Mouse (Mus musculus) A20 (cell line): Measurements from ENCODE around the gene Ldlrap1.

Experiments
- DNase-seq: peaks from one replicate; pipeline ENCODE4 v3.0.0-alpha.2; 2011; ENCODE audit warnings: low read depth, low spot score

Ldlrap1 gene

DNA sequence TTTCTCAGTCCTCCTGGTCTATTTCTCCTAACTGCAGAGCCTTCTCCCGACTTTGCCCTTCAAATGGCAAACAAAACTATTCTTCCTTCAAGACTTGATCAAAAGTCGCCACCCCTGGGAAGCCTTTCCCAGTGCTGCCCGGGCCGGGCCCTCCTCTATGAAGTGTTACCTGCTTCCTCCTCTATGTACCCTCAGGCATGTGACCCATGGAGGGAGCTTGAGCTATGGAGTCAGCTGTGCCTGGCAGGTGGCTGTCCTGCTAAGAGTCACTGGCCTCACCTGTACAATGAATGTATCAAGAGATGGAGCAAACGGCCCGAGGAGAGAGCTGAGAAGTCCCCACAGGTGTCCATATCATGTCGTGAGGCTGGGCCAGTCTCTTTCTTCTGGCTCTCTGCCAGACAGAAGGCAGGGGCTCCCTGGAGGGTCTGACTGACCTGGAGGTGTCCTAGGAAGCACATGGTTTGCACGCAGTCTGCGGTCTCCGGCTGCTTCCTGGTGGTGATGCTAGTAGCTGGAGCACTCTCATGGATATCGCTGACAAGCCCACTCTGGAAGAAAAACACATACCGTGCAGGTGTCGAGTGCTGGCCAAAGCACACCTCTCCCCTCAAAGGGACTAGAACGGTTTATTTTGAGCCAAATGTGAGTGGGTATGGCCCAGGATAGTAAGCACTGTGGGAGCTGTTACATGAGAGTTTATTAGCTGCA lies 7.6 kb upstream of the Ldlrap1 start:
- DNase-seq, result peak; percentile 42

DNA sequence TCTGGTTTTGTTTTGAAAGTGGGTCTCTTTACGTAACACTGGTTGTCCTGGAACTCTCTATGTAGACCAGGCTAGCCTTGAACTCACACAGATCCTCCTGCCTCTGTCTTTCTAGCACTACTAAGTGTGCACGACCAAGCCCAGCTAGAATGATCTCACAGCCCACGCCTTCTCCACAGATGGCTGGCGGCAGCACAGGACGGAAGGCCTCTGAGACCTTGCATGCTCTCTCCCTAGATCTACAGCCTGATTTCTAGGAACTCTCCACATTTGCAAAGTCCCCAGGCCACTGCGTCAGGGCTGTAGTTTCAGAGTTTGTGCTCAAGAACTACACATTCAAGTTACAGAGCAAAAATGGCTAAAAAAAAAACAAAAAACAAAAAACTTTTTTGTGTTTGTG lies 6.3 kb upstream of the Ldlrap1 start:
- DNase-seq, result peak; percentile 76

DNA sequence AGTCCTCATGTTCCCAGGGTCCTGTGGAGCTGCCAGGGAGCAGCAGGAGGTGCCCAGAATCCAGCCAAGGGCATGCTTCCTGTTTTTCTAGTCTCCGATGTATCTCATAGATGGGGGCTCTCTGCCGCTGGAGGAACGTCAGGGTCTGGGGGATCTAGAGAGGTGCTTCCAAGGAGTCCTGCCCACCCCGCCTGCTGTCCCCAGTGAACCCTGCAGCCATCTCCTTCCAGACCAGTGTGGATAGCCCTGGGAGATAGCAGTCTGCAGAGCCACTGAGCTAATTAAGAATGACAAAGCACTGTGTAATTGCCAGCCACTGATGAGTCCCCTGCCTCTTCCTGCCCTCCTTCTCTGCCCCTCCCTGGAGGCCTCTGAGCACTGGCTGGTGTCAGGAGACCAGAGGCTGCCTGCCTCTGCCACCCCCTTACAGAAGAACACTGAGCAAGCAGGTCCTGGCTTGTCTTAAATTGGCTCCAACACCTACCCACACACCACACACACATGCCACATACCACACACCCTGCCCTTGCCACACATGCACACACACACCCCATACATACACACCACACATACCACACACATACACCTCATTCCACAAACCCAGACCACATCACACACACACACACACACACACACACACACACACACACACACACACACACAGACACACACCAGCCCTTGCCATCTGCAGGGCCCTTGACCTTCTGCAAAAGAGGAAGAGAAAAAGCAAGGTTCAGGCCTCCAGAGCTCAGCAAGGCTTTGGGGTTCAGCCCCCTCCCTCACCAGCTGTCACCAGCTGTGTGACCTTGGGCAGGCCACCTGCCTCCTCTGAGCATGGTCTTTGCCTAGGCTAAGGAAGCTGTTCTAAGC lies 5.2 kb upstream of the Ldlrap1 start:
- DNase-seq, result peak; percentile 95

DNA sequence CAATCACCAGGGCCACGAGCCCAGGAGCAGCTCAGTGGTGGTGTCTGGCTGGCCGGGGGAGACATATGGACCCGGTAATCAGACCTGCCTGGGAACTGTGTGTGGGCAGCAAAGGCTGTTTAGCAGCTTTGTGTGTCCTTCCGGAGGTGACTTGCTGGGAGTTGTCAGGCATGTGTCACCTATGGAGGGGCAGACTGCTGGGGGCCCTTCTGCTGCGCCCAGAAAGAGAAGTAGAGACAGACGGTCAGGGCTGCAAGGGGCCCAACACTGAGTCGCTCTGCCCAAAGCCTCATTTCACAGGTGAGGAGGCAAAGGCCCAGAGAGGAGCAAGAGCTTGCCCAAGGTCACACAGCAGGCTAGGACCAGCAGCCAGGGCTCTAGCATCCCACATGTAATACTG lies 2.1 kb upstream of the Ldlrap1 start:
- DNase-seq, result no peak

DNA sequence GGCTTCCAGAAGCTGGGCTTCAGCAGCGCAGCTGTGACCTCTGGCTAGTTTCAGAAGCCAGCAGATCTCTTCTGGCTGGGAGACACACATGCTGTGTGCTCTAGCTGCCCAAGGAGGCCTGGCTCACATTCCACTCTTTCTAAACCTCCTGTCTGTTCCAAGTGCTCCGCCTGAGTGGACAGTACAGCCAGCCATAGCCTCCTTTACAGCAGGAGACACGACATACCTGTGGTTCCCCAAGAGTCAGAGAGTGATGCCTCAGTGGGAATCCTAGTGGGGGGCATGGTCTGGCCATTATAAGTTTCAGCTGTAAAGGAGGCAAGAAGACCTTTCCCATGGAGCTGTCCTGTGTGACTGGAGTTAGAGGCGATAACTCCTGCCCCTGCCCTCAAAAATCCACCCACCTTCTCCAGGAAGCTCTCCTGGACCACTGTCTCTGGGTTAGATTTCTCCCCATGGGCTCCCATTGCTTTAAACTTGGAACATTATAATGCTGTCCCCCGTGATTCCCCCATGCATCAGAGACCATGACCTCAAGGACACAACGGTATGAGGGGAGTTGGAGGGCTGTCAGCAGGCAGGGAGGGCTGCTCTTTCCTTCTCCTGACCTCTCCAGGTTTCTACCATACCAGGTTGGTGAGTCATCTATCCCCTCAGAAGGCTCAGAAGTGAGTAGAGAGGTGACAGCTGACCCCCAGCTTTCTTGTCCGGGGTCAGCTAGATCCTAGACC lies 1.4 kb upstream of the Ldlrap1 start:
- no peak for DNase-seq

DNA sequence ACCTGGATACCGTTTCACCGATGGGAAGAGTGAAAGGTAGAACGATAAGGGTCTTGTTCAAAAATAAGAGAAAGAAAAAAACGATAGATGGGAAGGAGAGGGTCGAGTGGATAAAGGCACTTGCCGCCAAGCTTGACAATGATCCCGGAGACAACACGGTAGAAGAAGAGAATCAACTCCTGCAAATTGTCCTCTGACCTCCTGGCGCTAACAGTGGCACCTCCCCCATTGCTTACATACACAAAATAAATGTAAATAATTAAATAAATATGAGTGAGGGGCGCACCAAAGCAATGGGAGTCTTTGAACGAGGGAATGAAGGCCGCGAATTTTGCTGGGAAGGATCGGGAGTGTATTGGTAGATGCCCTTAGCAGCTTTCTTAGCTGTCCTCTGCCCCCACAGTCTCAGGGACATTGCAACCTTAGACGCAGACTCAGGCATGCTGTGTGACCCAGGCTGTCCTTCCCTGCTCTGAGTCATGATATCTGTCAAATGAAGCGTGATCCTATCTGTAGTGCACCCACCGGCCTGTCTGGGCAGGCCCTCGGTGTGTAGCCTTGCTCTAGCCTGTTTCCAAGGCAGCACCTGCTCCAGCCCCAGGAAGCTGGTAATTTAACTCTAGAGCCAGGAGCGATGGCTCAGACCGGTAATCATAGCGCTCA lies 533 bp upstream of the Ldlrap1 start:
- peak; percentile 19 for DNase-seq

DNA sequence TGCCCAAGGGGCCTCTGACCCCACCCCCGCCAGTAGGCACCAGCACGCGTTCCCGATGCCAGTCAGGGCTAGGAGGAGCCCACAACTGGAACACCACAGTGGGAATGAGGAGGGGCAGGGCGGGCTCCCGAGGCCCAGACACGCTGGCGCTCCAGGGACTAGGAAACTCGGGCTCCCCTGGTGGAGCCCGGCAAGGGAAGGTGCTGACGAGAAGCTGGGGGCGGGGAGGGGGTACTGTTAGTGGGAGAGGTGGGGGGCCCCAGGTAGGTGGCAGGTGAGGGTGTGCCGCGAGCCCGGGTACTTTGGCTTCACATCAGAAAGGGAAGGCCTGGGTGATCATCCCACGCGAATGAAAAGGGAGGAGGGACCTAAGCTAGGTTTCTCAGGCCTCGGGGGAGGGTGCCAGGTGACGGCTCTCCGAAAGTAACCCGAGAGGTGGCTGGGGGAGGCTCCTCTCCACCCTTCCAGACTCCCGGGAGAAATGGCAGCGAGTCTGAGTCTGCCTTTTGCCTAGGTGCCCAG lies 859 bp downstream of the Ldlrap1 start:
- no peak for DNase-seq

DNA sequence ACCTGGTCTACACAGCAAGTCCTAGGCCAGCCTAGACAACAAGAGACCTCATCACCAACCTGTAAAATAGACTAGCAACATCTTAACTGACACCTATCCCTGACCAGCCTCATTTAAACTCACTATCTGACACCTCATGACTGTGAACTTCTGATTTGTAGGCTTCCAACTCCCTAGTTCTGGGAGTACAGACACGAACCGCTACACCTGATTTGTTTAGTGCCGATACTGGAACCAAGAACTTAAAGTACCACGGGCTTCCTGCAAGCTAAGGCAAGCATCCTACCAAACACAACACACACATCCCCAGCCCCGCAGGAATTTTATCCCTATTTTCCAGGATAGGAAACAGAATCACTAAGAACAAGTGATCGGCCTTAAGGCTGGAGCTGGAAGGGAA lies 1.5 kb downstream of the Ldlrap1 start:
- no peak for DNase-seq

DNA sequence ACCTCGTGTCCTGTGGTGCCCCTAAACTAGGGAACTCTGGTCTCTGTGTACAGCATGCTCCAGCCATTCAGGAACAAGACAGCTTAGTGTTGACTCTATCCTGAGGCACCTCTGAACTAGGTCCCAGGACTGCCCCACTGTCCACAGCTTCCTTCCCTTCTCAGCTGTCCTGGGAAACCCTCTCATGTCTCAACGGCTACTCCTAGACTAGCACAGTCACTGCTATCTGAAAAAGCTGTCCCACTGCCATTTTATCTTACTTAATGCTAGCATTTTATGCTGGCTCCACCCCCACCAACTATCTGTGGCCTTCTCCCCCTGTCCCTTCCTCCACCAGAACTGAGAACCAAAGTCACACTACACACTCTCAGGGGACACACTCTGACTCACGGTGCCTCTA lies 3.5 kb downstream of the Ldlrap1 start:
- DNase-seq, result no peak

DNA sequence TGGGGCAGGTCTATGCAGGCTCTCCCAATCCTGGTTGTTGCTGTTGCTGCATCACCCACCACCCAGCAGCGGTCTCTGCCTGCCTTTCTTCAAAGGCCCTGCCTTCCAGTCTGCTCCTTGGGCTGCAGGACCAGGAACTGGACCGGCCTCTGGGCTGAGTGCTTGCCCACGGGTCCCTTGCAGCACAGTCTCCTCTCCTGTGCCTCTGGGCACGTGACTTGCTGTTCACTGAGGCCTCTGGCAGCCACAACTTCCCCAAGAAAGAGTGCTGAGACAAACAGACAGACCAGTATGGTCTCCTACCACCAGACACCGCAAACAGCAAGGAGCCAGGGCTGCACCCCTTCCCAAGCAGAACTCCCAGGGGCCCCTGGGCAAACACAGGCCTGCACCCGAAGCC lies 5.5 kb downstream of the Ldlrap1 start:
- no peak for DNase-seq

DNA sequence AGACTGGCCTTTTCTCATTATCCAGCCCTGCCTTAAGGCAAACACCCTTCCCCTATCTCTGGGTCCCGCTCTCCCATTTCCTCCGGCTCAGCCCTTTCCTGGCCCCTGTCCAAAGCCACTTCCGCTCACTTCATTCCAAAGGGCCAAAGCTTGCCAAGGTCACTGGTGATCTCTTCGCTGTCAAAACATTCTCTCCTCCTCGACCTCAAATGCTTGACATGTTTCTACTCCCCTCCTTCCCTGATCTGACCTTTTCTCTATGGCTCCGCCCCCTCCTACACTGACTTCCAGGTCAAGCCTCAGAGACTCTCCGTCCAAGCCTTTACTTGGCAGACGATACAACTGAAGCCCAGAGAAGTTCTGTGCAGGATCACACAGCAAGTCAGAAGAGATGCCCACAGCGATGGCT lies 7.0 kb downstream of the Ldlrap1 start:
- no peak for DNase-seq

DNA sequence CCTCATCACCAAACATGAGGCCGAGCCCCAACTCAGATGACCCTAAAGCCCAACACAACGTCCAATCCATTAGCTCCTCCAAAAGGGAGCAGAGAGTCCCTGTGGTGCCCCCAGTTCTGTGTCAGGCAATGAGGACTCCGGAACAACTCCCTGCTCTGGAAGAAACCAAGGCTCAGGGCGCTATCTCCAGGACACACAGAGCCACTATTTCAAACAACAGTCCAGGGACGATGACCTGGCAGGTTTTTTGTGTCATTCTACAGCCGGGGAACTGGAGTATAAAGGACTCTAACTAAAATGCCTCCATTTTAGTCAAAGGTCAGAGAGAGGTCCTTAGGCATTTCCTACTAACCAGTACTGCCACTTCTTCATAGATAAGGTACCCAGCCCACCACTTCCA lies 7.5 kb downstream of the Ldlrap1 start:
- no peak for DNase-seq

DNA sequence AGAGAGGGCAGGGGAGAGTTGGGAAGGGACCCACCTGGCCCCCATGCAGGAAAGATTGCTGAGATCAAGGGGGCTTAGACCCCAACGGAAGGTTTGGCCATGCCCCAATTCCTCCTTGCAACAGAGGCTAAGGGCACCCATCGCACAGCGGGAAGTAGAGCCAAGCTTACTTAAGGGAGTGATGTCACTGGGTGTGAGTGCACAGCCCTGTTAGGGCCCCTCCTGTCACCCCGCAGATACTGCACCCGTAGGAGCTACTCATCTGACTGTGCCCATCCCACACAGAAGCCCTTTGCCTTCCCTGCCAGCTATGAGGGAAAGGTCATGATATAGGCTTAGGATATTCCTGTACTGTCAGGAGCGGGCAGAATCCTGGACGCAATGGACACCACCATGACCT lies 8.3 kb downstream of the Ldlrap1 start:
- no peak for DNase-seq

DNA sequence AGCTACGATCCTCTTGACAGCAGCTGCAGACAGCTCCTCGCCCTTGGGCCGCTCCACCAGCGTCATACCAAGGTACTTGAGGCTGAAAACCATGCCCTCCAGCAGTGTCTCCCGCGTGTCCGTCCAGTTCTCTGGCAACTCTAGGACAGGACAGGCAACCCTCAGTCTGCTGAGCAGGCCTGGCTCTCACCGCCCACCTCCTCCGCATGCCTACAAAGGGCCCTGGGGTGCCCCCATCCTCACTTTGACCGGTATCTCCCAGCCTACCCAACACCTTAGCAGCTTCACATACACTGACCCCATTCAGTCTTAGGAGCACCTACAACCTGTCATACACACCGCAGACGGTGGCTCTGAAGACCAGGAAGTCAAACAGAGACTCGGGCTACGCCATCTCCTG lies 8.9 kb downstream of the Ldlrap1 start:
- DNase-seq, result no peak

DNA sequence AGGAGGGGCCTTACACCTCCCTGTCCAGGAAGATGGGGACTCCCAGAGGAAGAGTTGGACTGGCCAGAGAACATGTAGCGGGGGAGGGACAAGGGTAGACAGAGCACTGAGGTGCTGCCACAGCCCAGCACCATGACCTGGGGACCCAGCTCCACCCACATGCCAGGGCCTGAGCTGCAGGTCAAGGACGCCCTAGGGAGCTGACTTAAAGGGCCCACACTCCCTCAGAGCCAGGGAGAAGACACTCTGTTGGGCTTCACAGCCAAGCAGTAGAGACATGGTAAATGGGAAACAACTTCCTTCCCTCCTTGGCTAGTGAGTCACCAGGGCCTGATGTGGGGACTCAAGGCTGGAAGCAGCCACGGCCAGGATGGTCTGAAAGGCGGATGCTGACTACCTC lies 9.5 kb downstream of the Ldlrap1 start:
- no peak for DNase-seq

DNA sequence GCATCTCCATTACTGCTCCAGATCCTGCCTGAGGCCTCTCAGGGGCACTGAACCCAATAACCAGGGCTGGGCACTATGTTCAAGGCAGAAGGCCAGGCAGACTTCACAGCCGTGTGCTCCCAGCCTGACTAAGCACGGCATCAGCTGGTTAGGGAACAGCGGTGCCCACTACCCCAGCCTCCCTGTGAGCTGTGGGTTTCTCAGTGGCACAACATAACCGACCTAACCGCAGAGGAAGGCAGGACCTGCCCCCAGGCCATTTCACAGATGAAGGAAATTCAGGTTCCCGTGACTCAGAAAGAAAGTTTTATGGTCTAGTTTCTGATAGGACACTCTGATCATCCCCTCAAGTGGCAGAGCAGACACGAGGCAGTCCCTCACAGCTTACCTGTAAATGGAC lies 10.9 kb downstream of the Ldlrap1 start:
- DNase-seq, result no peak

DNA sequence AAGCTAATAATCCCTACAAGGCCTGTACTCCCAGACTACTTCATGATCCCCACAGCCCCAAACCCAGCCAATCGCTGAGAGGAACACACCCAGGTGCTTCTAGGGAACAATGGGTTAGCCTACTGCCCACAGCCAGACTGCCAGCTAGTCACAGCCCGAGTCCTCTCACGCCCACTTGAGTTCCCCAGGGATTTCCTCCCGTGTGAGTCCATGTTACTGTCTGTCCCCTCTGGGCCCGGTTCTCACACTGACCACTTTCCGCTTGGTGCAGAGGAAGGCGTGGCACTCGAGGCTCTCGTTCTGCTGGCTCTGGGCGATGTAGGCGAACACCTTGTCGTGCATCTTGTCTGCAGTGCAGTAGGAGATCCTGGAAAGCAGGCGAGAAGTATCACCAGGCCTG lies 12.9 kb downstream of the Ldlrap1 start:
- DNase-seq, result no peak

DNA sequence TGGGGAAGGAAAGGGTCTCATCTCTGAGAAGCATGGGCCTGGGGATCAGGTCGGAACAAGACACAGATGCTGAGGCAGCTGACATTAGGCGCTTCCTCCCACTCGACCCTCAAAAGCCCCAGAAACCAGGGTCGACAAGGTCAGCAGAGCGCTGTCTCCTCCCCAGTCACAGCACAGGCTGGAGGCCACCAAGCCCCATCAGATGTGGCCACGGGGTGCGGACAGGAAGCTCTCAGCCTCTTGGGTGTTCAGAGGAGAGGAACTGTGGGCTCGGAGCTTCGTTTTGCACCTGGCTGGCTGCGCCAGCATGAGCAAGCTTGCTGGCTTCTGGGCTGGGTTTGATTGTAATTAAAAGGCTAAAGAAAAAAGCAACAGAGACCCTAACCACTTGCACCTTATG lies 13.5 kb downstream of the Ldlrap1 start:
- DNase-seq, result peak; percentile 74

DNA sequence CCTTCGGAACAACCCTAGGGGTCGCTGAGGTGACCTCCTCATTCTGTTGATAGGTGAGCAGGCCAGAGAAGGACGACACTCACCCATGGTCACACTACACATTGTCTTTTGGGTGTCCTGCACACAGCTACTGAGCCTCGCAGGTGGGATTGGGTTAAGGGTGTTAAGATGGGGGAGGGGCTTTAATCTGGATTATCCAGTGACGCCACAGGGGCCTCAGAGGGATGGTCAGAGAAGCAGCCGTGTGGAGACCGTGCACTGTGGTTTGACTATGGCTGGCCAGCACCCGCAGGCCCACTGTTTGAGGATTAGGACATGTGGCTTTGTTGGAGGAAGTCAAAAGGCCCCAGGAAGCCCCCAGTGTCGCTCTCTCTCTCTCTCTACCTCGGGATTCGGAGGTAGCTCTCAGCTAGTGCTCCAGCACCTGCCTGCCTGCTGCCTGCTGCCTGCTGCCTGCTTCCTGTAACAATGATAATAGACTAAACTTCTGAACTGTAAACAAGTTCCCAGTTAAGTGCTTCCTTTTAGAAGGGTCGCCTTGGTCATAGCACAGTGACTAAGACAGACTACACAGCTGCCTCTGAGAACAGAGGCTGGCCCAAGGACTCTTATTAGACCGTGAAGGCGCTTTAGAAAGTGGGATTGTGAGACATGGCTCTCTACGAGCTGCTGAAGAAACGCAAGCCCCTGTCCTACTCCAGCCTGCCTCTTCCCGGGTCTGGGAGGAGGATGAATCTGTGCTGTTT lies 14.1 kb downstream of the Ldlrap1 start:
- DNase-seq, result peak; percentile 69

DNA sequence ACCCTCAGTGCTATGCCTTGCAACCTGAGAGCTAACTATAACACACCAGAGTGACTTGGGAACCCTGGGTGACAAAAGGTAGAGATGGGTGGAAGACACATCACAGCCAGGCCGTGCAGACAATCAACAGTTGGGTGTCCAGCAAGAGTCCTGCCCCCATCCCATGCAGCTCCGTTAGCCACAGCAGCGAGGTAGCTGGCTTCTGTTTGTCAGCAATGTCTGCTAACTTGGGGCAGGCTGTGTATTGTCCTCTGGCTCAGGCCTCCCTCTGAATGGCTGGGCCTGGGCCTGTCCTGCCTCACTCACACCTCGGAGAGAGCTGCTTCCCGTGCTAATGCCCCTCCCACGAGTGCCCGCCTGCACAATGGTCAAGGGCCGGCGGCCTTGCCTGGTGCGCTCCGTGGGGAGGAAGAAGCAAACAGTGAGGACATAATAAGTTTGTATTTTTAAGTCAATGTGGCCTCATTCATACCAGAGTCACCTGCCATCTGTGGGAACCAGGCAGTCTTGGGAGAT lies 14.9 kb downstream of the Ldlrap1 start:
- no peak for DNase-seq
